Mouse (Mus musculus) thymus, postnatal 4 days (tissue): ENCODE results near the gene Olfr747.
"Not testable (repeated sequence)": the region's sequence is repeated elsewhere in the genome, so short reads cannot be mapped to it uniquely, and the experiment has no call there.

Experiments
- DNase-seq: peaks from one replicate; pipeline ENCODE4 v3.0.0; 2021

The Olfr747 gene

GRCm38 (mm10) chr14:50693106-50693505 is at the start of gene Olfr747:
Olfr747 (minus strand) TSS chr14:50693206.
- no peak for DNase-seq

- no peak for DNase-seq
Measured at GRCm38 (mm10) chr14:50741584-50741983, 48.6 kb upstream of the Olfr747 start.

- no peak for DNase-seq
Measured at GRCm38 (mm10) chr14:50740334-50740733, 47.3 kb upstream of the Olfr747 start.

- DNase-seq = not testable (repeated sequence)
Measured at GRCm38 (mm10) chr14:50722371-50722770, 29.4 kb upstream of the Olfr747 start.

- DNase-seq = not testable (repeated sequence)
Measured at GRCm38 (mm10) chr14:50719875-50720274, 26.9 kb upstream of the Olfr747 start.

GRCm38 (mm10) chr14:50707073-50707472 is 14.1 kb upstream of the Olfr747 start, which contains the start of gene Olfr748:
Olfr748 (plus strand) TSS chr14:50707373.
- no peak for DNase-seq

GRCm38 (mm10) chr14:50646783-50647182 is 46.2 kb downstream of the Olfr747 start, which contains the start of gene Olfr746:
Olfr746 (plus strand) TSS chr14:50647083.
- no peak for DNase-seq

- no peak for DNase-seq
Measured at GRCm38 (mm10) chr14:50639088-50639487, 53.9 kb downstream of the Olfr747 start, which contains the start of gene Olfr745. Olfr745 (plus strand) TSS chr14:50639388.
